Mouse (Mus musculus): ENCODE measurements around the gene Ano6. TPM values are rescaled to one million over a fixed set of nuclear protein-coding genes. Genes with fewer than 3 reads are reported as not detected.

Ano6 gene
- polyA plus RNA-seq, 1 experiment from 2014 or later, result 53.8 TPM

GRCm38 (mm10) chr15:96011640-96012390, 221.2 kb downstream of the Ano6 start:
- no peak overlapping the region for H3K4me3 ChIP-seq (replicated peaks)
- H3K4me1 ChIP-seq (replicated peaks), result no peaks in the 10 kb centered on the region
- H3K27ac ChIP-seq, result no peak overlapping the region
- H3K36me3 ChIP-seq, result no peaks in the 10 kb centered on the region
- no peaks in the 10 kb centered on the region for H3K27me3 ChIP-seq (replicated peaks)
- no peak overlapping the region for H3K9ac ChIP-seq
- no peak for ATAC-seq
- 87% methylated on average over 16 of the region's 16 CpGs for WGBS
- no peaks in the 10 kb centered on the region for H3K9me3 ChIP-seq
- no peak overlapping the region for H3K4me2 ChIP-seq (replicated peaks)

- ATAC-seq, result peak; percentile 51; the same call in 1 of the 2 replicates
- Histone ChIP-seq H3K4me2 (replicated peaks) (no peak overlapping the region), H3K4me1 (replicated peaks) (no peaks in the 10 kb centered on the region), H3K36me3 (no peaks in the 10 kb centered on the region), H3K27me3 (replicated peaks) (no peaks in the 10 kb centered on the region), H3K27ac (0 out of 2 replicates have a peak overlapping the region, but pooled peaks have one; percentile 40), H3K4me3 (replicated peaks) (no peak overlapping the region), H3K9me3 (no peaks in the 10 kb centered on the region), H3K9ac (no peak overlapping the region)
- WGBS, result 49% methylated on average over 8 of the region's 8 CpGs
Measured at GRCm38 (mm10) chr15:96012391-96012775, 221.7 kb downstream of the Ano6 start.

- no peaks in the 10 kb centered on the region for H3K9me3 ChIP-seq
- H3K9ac ChIP-seq, result no peak overlapping the region
- no peak overlapping the region for H3K4me2 ChIP-seq (replicated peaks)
- WGBS, result 91% methylated on average over 4 of the region's 4 CpGs
- H3K27ac ChIP-seq, result no peak overlapping the region
- H3K4me1 ChIP-seq (replicated peaks), result no peaks in the 10 kb centered on the region
- no peak for ATAC-seq
- no peaks in the 10 kb centered on the region for H3K36me3 ChIP-seq
- no peak overlapping the region for H3K4me3 ChIP-seq (replicated peaks)
- H3K27me3 ChIP-seq (replicated peaks), result no peaks in the 10 kb centered on the region
Measured at GRCm38 (mm10) chr15:96014501-96014900, 223.9 kb downstream of the Ano6 start.

GRCm38 (mm10) chr15:96020465-96020864, 229.8 kb downstream of the Ano6 start:
- Histone ChIP-seq H3K4me3 (replicated peaks) (no peak overlapping the region), H3K27me3 (replicated peaks) (no peaks in the 10 kb centered on the region), H3K9ac (no peak overlapping the region)

GRCm38 (mm10) chr15:96021506-96021905, 230.9 kb downstream of the Ano6 start:
- WGBS, result 57% methylated on average over 10 of the region's 10 CpGs
- ATAC-seq, result no peak

More at GRCm38 (mm10) chr15:96020465-96020864, 229.8 kb downstream of the Ano6 start:
- H3K4me2 ChIP-seq (replicated peaks), result no peak overlapping the region
- H3K9me3 ChIP-seq, result no peaks in the 10 kb centered on the region
- H3K4me1 ChIP-seq (replicated peaks), result no peaks in the 10 kb centered on the region
- ATAC-seq, result no peak
- no peaks in the 10 kb centered on the region for H3K36me3 ChIP-seq
- no peak overlapping the region for H3K27ac ChIP-seq
- 81% methylated on average over 3 of the region's 3 CpGs for WGBS

More at GRCm38 (mm10) chr15:96021506-96021905, 230.9 kb downstream of the Ano6 start:
- Histone ChIP-seq H3K27me3 (replicated peaks) (no peaks in the 10 kb centered on the region), H3K36me3 (no peaks in the 10 kb centered on the region), H3K4me1 (replicated peaks) (no peaks in the 10 kb centered on the region), H3K9me3 (no peaks in the 10 kb centered on the region), H3K27ac (no peak overlapping the region), H3K4me2 (replicated peaks) (no peak overlapping the region), H3K4me3 (replicated peaks) (no peak overlapping the region), H3K9ac (no peak overlapping the region)

Other genes starting within 250 kb of the Ano6 start
- 0.34 TPM in 1 of 2 replicates, not detected in the other for gene Dbx2, start 134.9 kb upstream of the Ano6 start, polyA plus RNA-seq (2015; fragmentation: Nextera tagmentation; extraction: Ambion mirVana)